Mouse (Mus musculus) midbrain, embryonic 16.5 days (tissue): ENCODE measurements around the gene St7. TPM values are rescaled to one million over a fixed set of nuclear protein-coding genes. Genes with fewer than 3 reads are reported as not detected.

Experiments
- ATAC-seq: fragments of 200-750 bp; cut with Nextera tagmentation; 2 replicates; pipeline ENCODE4 v1.8.0; 2017; ENCODE audit warnings: moderate TSS enrichment
- H3K27ac ChIP-seq: fragments of 300-500 bp; sonication (generic); 2 replicates; pipeline ENCODE4 v1.5.1; 2014; ENCODE audit warnings: mild to moderate bottlenecking, low read length, mixed read lengths
- H3K27me3 ChIP-seq: fragments of 300-500 bp; sonication (generic); 2 replicates; pipeline ENCODE4 v1.6.1; 2014; ENCODE audit warnings: low read depth, low read length, mixed read lengths; ENCODE audit not compliant: control insufficient read depth, insufficient read depth
- H3K36me3 ChIP-seq: fragments of 300-500 bp; sonication (generic); 2 replicates; pipeline ENCODE4 v1.6.1; 2014; ENCODE audit warnings: mild to moderate bottlenecking, low read length, moderate library complexity, mixed read lengths; ENCODE audit not compliant: control insufficient read depth, insufficient read depth
- H3K4me1 ChIP-seq: fragments of 300-500 bp; sonication (generic); 2 replicates; pipeline ENCODE4 v1.6.1; 2014; ENCODE audit warnings: mild to moderate bottlenecking, low read length, mixed read lengths; ENCODE audit not compliant: control insufficient read depth, insufficient read depth
- H3K4me2 ChIP-seq: fragments of 300-500 bp; sonication (generic); 2 replicates; pipeline ENCODE4 v1.6.1; 2014; ENCODE audit warnings: mild to moderate bottlenecking, low read length, mixed read lengths
- H3K4me3 ChIP-seq: fragments of 300-500 bp; sonication (generic); 2 replicates; pipeline ENCODE4 v1.5.1; 2014; ENCODE audit warnings: low read depth, mild to moderate bottlenecking, low read length, moderate library complexity, mixed read lengths
- H3K9ac ChIP-seq: fragments of 300-500 bp; sonication (generic); 2 replicates; pipeline ENCODE4 v1.6.1; 2014; ENCODE audit warnings: low read depth, low read length, mixed read lengths
- H3K9me3 ChIP-seq: fragments of 300-500 bp; sonication (generic); replicated peaks from 2 replicates; pipeline ENCODE4 v1.6.1; 2014; ENCODE audit warnings: mild to moderate bottlenecking, low read length, mixed read lengths; ENCODE audit not compliant: control insufficient read depth, poor library complexity, severe bottlenecking
- WGBS: fragments of 180-500 bp; shearing (Covaris S2); extraction: QIAGEN DNeasy Blood & Tissue Kit; methylation state at CpG from one replicate; pipeline ENCODE4 v1.1.7; 2014; 5-methylcytosine and 5-hydroxymethylcytosine counted together
- polyA plus RNA-seq: library from polyadenylated mRNA; unstranded; fragments of >200 nt; fragmentation: Nextera tagmentation; extraction: Ambion mirVana; gene quantifications from 2 replicates; pipeline ENCODE4 v1.2.1, GENCODE M21; 2015

St7 gene
- polyA plus RNA-seq, 1 experiment from 2014 or later: 51.5 TPM

DNA sequence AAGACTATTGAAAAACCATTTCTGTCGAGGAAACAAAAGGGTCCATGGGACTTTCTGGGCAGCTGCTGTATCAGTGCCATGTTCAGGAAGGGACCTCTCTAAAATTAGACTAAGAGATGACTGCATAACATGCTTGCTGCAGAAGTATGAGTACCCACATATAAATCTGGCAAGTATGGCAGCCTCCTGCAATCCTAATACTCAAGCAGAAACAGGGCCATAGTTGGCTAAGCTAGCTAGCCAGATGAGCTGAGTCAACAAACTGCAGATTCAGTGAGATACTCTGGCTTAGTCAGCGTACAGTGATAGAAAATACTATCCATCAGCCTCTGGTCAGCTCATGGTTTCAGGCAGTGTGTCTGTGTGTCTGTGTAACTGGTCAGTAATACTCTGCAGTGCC is 22.9 kb upstream of the St7 start:
- no peaks in the 10 kb centered on the region for H3K9me3 ChIP-seq
- peaks cover 10% of the 10 kb centered on the region for H3K36me3 ChIP-seq
- H3K9ac ChIP-seq: no peak overlapping the region
- ATAC-seq: no peak
- no peak overlapping the region for H3K27ac ChIP-seq
- 86% methylated on average over 2 of the region's 2 CpGs for WGBS
- H3K27me3 ChIP-seq: no peaks in the 10 kb centered on the region
- H3K4me3 ChIP-seq: no peak overlapping the region
- no peaks in the 10 kb centered on the region for H3K4me1 ChIP-seq
- H3K4me2 ChIP-seq: no peak overlapping the region

DNA sequence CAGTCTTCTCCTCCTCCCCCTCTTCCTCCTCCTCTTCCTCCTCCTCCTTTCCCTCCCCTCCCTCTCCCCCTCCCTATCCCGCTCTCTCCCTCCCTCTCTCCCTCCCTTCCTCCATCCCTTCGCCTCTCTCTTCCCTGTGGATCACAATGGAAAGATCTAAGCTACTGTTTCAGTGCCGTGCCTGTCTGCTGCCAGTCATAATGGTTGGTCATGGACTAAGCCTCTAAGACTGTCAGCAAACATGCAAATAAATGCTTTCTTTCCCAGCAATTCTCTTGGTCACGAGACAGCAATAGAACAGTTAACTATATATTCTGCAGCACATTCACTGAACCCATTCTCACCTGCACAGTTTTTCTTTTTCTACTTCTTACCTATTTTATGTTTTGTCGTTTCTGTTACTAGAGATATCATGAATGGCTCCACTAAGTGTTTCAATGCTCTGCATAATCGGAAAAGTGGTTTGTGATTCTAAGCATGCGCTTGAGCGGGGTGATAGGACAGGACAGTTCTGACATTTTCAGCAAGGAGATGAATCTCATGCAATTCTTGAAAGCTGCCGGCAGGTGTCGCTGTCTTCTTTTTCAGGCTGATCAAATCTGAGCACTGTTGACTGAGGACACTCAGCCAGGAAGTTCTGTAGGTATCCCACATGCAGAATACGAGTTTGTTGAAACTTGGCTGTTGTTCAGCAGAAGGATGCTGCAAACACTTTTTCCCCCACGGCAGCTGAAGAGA is 17.5 kb upstream of the St7 start:
- ATAC-seq: peak; percentile 79
- Histone ChIP-seq H3K4me3 (no peak overlapping the region), H3K9me3 (no peaks in the 10 kb centered on the region), H3K27me3 (no peaks in the 10 kb centered on the region), H3K4me2 (peak overlapping the region; percentile 21; the same call in 1 of the 2 replicates), H3K27ac (no peak overlapping the region), H3K9ac (no peak overlapping the region), H3K36me3 (no peaks in the 10 kb centered on the region), H3K4me1 (no peaks in the 10 kb centered on the region)
- 19% methylated on average over 12 of the region's 12 CpGs for WGBS

GRCm38 (mm10) chr6:17677008-17677407 is 15.7 kb upstream of the St7 start:
- Histone ChIP-seq H3K27ac (no peak overlapping the region), H3K27me3 (no peaks in the 10 kb centered on the region), H3K4me3 (no peak overlapping the region), H3K36me3 (no peaks in the 10 kb centered on the region), H3K9me3 (no peaks in the 10 kb centered on the region), H3K9ac (no peak overlapping the region), H3K4me1 (no peaks in the 10 kb centered on the region), H3K4me2 (no peak overlapping the region)
- 99% methylated on average over 2 of the region's 2 CpGs for WGBS
- ATAC-seq: no peak

- no peak overlapping the region for H3K9ac ChIP-seq
- WGBS: 86% methylated on average over 6 of the region's 6 CpGs
- no peaks in the 10 kb centered on the region for H3K36me3 ChIP-seq
- no peaks in the 10 kb centered on the region for H3K9me3 ChIP-seq
- H3K4me1 ChIP-seq: no peaks in the 10 kb centered on the region
- no peak for ATAC-seq
- H3K4me3 ChIP-seq: no peak overlapping the region
- no peak overlapping the region for H3K4me2 ChIP-seq
- no peak overlapping the region for H3K27ac ChIP-seq
- no peaks in the 10 kb centered on the region for H3K27me3 ChIP-seq
Observed at GRCm38 (mm10) chr6:17680266-17680925, 12.3 kb upstream of the St7 start.

DNA sequence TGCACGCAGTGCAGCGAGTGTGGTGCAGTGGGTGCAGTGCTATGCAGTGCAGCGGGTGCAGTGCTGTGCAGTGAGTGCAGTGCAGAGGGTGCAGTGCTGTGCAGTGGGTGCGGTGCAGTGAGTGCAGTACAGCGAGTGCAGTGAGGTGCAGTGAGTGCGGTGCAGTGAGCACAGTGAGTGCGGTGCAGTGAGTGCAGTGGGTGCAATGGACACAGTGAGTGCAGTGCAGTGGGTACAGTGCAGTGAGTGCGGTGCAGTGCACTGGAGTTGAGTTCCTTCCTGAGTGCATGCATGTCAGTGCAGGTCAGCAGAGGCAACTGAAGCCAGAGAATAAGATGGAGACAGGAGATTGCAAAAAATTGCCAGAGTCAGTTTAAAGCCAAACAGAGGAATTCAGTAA is 10.9 kb upstream of the St7 start:
- no peaks in the 10 kb centered on the region for H3K27me3 ChIP-seq
- 97% methylated on average over 8 of the region's 8 CpGs for WGBS
- H3K27ac ChIP-seq: no peak overlapping the region
- H3K4me2 ChIP-seq: no peak overlapping the region
- H3K4me1 ChIP-seq: no peaks in the 10 kb centered on the region
- no peak overlapping the region for H3K9ac ChIP-seq
- H3K9me3 ChIP-seq: no peaks in the 10 kb centered on the region
- H3K4me3 ChIP-seq: no peak overlapping the region
- ATAC-seq: no peak
- H3K36me3 ChIP-seq: no peaks in the 10 kb centered on the region

GRCm38 (mm10) chr6:17688676-17689075 is 4.1 kb upstream of the St7 start:
- 90% methylated on average over 5 of the region's 5 CpGs for WGBS
- Histone ChIP-seq H3K9me3 (no peaks in the 10 kb centered on the region), H3K4me3 (no peak overlapping the region), H3K4me1 (peaks cover 2% of the 10 kb centered on the region; the same call in 1 of the 2 replicates), H3K27ac (no peak overlapping the region), H3K27me3 (no peaks in the 10 kb centered on the region), H3K9ac (no peak overlapping the region), H3K36me3 (no peaks in the 10 kb centered on the region), H3K4me2 (no peak overlapping the region)
- ATAC-seq: no peak

DNA sequence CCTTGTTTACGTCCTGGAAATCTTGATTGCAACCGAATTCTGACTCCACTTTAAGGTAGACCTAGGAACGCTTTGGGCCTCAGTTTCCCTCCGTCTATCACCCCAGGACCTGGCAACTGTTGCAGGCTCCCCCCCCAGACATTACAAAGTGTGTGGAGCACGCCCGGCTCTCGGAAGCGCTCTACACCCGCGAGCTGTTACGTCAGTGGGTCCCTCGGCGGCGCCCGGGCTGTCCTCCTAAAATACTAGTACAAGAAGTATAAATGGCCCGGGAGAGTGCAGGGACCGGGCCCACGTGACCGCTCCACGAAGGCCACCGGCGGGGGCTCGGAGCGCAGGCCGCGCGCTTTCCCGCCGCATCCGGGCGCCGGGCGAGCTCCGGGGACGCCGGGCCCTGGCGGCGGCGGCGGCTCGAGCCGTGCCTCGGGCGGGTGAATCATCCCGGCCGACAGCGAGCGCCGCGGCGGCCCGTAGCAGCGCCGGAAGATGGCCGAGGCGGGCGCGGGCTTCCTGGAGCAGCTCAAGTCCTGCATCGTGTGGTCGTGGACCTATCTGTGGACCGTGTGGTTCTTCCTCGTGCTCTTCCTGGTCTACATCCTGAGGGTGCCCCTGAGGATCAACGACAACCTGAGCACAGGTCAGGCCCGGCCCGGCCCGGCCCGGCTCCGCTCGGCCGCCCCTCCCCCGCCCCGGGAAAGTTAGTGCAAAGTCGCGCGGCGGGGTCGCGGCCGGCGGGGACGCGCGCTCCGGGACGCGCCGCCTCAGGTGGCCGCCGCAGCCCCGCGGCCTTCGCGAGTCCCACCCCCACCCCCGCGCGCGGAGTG is 1.2 kb downstream of the St7 start:
- peak; percentile 91 for ATAC-seq
- Histone ChIP-seq H3K36me3 (no peaks in the 10 kb centered on the region), H3K27ac (peak overlapping the region; percentile 77), H3K9me3 (no peaks in the 10 kb centered on the region), H3K4me1 (peaks cover 6% of the 10 kb centered on the region; the same call in 1 of the 2 replicates), H3K9ac (peak overlapping the region; percentile 82), H3K4me3 (peak overlapping the region; percentile 79), H3K27me3 (no peaks in the 10 kb centered on the region; the same call in 1 of the 2 replicates), H3K4me2 (peak overlapping the region; percentile 95)
- under 1% methylated on average over 66 of the region's 97 CpGs for WGBS

- H3K4me2 ChIP-seq: peak overlapping the region; percentile 95
- peak; percentile 90 for ATAC-seq
- WGBS: under 1% methylated on average over 34 of the region's 46 CpGs
- H3K4me3 ChIP-seq: peak overlapping the region; percentile 79
- no peaks in the 10 kb centered on the region; the same call in 1 of the 2 replicates for H3K27me3 ChIP-seq
- H3K27ac ChIP-seq: peak overlapping the region; percentile 77; the same call in 1 of the 2 replicates
- H3K9ac ChIP-seq: peak overlapping the region; percentile 82
- no peaks in the 10 kb centered on the region for H3K9me3 ChIP-seq
- peaks cover 6% of the 10 kb centered on the region; the same call in 1 of the 2 replicates for H3K4me1 ChIP-seq
- no peaks in the 10 kb centered on the region for H3K36me3 ChIP-seq
Observed at GRCm38 (mm10) chr6:17694550-17694951, 1.8 kb downstream of the St7 start.
